Mouse (Mus musculus) thymus, postnatal 10 days (tissue): ENCODE data around the gene Tbcel.

ENCODE experiments used
- DNase-seq, 2 experiments: peaks; one replicate each; pipeline ENCODE4 v3.0.0; 2021; ENCODE audit warnings: low spot score in 2 of 2

Gene Tbcel

DNA sequence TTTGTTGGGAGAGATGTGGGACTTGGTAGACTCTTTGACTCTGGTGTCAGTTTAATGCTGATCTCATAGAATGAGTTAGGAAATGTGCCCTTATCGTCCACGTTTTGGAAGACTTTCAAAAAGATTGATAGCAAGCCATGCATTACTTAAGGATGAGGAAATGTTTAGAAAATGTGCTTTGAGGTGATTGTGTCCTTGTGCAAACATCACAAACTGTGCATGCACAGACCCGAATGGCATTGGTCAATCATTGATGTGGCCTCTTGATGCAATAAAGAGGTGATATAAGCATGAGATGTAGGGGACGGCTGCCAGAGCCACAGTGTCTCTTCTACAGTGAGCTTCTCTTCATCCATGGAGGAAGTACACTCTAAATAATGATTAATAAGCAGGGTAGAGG is 20.7 kb downstream of the Tbcel start:
- no peak for DNase-seq

DNA sequence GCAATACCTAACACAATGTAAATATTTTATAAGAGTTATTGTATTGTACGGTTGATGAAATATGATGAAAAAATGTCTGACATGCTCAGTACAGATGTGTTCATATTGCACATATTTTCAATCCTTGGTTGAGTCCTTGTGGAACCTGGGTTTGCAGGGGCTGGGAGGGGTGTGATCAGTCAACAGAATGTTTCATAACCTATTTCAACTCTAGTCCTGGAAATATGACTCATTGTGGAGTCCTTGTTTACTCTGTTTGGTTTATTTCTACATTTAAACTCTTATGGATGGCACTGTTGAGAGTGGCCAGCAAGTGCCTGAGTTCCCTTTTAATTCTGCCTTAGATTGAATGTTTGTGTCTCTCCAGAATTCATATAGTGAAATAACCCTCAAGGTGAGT is 22.9 kb downstream of the Tbcel start:
- DNase-seq: no peak

DNA sequence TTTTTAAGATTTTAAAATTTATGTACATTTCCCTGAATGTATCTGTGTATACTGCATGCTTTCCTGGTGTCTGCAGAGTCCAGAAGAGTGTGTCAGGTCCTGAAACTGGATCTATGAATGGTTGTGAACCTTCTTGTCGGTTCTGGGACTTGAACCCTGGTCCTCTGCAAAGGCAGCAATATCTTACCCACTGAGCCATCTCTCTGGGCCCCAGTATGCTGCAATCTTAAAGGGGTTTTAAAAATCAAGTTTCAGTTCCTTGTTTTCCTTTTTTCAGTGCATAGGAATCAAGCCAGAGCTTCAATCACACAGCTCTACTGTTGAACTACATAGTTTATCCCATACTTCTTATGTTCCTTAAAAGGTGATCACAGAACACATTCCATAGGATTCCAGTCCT is 24.7 kb downstream of the Tbcel start:
- DNase-seq: no peak

DNA sequence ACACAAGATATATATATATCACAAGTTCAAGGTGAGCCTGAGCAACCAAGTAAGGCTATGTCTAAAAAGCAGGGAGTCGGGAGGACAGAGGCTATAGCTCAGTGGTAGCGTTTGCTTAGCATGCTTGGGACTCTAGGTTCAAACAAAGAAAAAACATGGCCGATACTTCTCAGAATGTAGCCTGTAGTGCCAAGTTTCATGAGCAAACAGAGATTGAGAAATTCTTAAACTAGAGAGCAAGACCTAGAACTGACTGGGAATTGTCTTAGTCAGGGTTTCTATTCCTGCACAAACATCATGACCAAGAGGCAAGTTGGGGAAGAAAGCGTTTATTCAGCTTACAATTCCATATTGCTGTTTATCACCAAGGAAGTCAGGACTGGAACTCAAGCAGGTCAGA is 31.4 kb downstream of the Tbcel start:
- no peak for DNase-seq

DNA sequence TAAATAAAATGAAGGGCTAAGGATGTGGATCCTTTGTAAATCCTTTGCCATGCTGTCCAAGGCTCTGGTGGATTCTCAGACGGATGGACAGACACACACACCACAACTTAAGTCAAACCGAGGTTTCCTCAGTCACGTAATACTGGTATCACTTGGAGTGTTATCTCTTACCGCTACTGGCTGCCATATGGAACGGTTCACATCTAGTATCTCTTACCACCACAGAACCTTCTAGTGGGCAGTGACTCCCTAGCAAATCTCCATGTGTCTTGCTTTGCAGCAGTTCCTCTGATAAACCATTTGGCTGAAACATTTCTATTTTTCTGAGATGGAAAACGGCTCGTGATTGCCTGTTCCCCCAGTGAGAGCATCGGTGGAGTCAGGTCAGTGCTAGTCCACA is 33.4 kb downstream of the Tbcel start:
- no peak for DNase-seq

DNA sequence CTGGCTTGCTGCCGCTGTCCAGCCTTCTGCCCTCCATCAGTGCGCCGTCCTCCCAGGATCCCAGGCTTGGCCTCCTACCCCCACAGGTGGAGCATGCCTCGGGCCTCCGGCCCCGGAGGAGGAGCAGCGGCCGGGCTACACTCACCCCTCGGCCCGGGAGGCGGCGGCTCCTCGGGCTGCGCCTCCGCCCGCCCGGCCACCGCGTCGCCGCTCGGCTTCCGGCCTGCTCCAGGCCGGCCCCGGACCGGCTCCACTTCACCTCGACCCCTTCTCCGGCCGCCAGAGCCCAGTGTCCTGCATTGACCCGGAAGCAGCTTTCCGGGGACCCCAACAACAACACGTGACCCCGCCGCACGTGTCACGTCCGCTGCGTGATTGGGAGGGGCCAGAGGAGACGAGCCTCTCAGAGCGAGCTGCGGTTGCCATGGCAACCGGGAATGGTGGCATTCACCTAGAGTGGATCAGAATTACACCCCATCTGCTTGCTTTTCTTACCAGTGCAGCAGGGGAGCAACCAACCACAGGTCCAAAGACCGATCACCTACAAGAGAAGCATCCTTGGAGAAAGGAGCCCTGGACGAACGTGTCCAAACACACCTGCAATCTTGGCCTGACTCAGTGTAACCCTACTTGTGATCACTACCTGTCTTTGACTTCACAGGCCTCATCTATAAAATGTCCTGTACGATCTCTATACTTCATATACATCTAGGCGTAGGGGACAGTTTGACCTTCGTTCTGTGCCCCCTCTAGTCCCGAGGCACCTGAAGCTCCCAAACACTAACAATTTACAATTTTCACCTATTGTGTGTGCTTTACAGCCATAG is 35.5 kb downstream of the Tbcel start:
- peak; percentile 87 to 92 for DNase-seq

DNA sequence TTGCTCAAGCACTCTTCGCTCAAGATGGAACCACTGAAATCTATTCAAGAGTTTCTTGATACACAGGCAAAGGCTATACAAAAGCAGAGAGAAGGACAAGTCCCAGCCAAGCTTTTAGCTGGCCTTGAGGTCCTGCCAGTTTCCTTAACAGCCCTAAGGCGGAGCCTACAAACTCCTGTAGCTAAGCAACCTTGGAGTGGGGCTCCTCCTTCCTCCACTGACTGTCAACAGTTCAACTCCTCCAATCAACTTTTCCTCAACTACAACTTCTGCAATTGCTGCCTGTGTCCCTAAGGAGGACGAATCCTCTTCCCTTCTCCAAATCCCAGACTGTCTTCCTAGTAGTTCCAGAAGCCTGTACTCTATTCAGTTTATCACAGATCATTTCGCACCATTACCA is 36.4 kb downstream of the Tbcel start:
- DNase-seq: no peak

DNA sequence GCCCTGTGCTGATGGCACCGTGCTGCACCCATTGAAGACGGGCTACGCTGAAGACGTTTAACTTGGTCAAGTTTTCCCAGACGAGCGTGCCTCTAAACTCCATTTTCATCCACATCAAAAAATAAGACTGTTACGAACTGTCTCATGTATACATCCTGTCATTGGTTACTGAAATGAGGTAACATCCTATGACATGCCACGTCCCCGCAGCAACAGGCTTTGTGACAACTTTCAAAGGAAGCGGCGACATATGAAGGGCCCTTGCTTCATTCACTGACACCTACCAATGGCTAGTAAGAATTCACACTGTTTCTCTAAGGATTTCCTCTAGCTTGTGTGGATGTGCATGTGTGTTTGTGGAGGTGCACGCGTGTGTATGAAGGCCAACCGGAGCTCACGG is 38.3 kb downstream of the Tbcel start:
- DNase-seq: peak; percentile 55 to 63

DNA sequence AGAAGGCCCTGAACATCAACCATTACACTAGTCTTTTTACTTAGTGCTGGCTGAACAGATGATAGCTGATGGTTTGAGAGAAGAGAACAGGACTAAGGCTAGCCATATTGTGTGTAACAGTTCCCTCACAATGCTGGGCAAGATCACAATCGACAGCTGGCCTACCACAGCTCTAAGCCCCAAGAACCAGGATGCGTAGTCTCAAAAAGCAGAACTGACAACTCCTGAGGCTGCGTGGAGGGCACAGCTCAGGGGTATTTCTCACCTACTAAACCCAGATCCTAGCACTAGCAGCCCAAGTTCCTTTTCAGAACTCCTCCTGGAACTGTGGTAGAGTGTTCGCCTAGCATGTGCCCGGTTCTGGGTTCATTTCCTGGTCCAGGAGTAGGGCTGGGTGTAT is 39.2 kb downstream of the Tbcel start:
- no peak for DNase-seq

DNA sequence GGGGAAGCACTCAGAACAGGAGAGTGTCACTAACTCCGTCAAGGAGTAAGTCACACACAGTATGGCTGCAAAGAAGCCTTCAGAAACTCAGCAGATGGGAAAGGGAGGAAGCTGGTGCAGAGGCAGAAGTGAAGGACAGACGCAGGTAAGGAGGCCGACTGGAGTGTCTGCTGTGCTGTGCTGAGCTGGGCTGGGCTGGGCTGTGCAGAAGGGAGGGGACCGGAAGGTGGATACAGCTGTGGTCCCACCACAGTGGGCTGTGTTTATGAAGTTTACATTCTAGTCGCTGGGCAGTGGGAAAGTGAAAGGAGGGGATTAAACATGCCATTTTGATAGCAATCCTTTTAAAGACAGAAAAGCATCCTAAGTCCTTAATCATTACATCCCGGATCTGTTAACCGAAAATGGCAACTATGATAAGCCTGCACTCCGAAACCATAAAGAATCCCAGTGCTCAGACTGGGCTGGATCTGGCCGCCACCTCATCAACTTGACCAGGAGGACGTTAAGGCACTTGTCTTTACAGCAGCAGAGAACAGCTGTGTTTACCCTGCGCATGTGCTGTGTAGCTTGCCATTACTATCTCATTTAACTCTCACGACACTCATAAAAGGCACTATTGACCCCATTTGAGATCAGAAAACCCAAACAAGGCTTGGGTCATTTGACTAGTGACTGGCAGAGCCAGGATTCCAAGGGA is 40.3 kb downstream of the Tbcel start:
- peak; percentile 54 to 59 for DNase-seq

DNA sequence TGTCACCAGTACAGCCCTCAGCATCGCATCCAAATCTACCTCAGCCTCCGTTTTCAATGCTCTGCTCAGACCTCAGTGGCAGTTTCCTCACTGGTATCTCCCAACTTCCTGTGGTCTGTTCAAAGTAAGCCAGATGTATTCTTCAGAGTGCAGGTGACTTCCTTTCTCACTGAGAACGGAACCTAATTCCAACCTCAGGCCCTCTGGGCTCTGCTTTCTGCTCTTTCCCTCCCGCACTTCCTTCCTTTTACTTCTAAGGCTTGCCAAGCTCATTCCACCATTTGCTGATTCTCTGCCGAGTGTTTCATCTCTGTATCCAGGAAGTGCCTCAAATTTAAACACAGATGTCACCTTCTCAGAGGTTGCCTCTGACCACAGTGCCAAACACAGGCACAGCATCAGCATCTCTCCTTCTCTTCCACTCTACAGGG is 41.9 kb downstream of the Tbcel start:
- peak; percentile 66 to 73 for DNase-seq

DNA sequence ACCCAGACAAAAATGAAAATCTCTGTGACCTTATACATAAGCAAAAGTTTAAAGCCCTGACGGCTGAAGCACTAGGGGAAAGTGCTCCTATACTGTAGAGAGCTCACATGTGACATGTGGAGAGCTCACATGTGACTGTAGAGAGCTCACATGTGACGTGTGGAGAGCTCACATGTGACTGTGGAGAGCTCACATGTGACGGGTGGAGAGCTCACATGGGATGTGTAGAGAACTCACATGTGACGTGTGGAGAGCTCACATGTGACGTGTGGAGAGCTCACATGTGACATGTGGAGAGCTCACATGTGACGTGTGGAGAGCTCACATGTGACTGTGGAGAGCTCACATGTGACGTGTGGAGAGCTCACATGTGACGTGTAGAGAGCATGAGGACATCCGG is 43.4 kb downstream of the Tbcel start:
- DNase-seq: no peak

DNA sequence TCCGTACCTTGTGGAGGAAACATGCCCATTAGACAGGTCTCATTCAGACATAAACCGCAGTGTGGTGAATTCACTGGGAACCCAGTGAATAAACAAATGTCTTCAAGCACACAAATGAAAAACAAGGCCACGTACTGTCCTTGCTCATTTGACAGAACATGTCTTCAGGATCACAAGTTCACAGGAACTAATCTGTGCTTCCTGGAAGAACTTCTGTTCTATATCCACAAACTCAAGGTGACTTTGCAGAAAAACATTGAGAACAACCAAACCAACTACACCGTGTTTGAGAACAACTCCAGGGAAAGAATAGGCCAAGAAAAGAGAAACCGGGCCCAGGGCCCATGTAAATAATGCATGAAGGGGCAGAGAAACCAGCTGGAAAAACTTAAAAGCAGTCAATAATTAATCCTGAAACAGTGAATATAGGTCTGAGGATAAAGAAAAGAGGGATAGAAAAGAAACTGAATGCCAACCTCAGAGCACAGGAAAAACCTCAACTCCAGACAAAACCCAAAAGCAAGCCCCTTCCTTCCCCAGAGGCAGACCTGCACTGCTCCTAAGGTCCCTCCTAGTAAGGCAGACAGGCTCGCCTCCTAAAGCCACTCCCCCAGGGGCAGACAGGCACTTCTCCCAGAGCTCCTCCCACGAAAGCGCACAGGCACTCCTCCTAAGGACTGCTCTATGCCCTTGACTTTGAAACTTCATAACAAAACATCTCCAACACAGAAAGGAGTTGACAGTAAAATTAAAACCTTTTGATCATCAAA is 44.2 kb downstream of the Tbcel start:
- DNase-seq: peak; percentile 67 to 72

DNA sequence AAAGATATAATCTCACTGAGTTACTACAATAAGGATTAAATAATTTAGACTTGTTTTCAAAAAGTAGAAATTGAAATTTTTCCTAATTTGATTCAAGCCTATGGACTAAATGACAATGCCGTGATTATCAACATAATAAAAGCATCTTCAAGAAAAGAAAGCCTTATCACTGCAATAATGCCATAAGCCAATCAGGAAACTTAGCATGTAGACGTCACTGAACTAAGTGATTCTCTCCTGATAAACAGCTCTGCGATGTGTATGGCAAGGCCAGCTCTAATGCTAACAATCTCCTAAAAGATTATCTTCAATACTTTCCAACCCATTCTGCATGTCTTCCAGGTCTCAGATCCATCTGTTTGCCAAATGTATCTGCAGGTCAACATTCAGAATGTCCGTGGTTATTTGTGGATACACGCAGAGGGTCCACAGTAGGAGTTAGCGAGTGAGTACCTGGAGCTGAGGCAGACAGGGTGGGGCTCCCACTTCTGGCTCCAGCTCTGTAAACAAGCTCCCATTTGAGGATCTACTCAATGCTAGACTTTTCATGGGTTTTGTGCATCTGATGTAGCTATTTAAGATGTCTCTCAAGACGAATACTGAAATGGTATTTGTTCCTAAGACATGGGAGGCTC is 44.9 kb downstream of the Tbcel start:
- no peak for DNase-seq

DNA sequence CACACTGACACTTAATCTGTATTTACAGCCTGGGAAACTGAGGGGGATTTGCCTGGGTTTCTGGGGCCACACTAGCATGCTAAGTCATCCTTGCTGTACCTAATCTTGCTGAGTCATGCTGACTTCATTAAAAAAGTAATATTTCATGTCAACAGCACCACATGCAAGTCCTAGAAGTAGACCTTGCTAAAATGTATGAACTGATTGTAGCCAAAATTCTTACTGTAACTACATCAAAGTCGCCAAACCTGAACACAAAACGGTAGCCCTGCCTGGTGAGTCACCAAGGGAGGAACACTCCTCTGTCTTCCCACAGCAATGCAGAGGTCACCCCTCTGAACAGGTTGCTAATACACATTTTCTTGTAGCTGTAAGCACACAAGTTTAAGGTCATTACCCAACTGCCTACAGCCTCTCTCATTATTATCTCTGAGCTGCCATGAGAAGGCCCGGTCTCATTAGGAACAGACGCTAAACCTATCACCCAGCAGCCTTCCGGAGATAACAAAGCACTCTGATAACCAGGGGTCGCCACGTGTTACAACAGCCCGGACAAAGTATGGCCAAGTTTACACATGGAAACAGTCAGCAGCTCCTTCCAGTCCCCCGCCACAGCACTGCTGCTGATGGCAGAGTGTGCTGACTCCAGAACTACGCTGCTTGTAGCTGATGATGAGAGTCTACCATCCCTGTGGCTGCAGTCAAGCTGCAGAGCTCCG is 46.1 kb downstream of the Tbcel start:
- no peak for DNase-seq

DNA sequence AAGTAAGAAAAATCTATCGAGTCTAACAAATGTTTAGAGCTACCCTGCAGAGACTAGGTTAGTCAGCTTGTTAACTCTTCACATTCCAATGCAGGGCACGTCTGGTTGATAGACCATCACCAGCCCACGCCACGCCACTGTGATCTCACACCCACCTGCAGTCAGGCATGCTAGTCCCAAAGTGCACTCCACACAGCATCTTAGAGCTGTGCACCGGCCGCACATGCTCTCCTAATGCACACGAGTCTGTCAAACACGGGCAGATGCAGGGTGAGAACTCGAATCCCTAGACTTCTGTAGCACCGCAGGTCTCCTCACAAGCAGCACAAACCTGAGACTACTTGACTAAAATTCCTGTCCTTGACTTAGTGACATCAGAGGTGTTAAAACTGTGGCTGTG is 47.3 kb downstream of the Tbcel start:
- no peak for DNase-seq

DNA sequence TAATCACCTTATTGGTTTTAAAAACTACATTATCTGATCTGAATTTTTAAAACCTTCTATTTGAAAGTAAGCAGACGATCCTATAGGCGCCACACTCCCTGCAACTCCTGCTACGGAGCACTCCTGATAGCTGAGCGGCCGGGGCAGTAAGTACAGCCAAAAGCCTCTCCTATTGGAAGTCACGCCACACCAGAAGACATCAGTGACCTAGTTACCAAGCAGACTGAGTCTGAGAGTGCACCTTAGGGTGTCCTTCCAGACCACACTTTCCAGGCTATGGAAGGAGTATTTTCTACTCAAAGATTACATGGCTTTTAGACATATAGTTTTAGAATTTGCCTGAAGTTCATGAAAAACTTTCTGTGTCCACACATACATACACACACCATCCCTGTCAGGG is 47.9 kb downstream of the Tbcel start:
- no peak for DNase-seq

DNA sequence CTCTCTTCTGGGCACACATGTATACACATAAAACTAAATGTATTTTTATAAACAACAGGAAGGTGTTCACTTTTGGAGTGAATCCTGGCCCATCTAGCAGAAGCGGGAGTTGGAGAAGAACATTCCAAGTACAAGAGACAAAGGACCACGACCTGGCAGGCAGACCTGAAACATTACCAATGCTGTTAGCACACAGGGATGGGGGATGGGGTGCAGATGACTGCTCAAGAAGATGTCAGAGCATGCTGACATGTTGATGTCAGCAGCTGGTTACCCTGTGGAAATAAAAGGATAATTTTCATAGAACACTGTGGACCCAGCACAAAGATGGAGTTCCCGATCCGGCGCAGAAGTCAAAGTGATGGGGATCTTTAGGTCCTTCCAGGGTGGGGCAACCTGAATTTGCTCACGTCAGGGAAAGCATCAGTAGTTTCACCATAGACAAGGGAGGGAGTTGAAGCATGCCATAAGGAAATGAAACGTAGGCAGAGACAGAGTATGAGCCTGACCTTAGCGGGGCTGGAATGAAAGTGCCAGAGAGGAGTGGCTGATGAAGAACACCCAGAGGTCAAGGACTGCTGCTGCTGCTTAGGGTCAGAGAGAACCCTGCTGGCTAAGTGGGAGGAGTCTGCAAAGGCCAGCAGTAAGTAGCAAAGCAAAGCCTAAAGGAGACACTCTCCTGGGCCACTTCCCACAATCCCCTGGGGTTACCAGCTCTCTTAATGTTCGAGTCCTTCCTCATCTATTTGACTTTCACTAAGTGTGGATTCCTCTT is 48.7 kb downstream of the Tbcel start:
- no peak for DNase-seq

DNA sequence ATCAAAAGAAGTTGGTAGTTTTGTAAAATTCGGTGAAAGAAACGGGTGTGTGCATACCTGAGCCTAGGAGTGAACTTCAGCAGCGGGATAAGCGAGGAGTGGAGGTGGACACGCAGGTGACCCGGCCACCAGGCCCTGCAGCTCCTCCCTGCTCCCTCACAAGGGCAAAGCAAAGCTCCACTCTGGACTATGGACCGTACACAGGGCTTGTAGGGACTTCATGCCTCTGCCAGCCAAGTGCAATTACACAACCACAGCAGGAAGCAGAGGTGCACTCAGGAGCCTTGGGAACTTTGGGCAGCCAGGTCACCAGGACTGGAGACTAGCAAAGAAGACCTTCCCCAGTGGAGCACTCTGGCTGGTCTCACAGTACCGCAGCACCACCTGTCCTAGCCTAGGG is 50.1 kb downstream of the Tbcel start:
- DNase-seq: no peak

DNA sequence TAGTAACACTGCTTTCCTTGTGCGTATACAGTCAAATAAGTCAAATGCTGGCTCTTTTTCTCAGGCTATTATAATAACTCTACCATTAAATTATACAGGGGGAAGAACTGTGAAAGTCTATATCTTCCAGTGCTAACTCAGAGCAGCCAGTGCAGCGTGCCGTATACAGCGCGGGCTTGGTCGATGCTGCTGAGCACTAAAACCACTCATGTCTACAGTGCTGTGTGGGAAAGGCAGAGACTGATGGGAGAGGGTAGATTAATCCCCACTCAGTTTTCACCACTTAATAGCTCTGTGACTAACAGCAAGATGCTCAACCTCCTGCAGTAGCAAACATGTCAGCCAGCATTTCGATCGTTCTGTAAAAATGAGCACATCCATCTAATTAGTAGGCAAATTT is 53.2 kb downstream of the Tbcel start:
- no peak for DNase-seq

DNA sequence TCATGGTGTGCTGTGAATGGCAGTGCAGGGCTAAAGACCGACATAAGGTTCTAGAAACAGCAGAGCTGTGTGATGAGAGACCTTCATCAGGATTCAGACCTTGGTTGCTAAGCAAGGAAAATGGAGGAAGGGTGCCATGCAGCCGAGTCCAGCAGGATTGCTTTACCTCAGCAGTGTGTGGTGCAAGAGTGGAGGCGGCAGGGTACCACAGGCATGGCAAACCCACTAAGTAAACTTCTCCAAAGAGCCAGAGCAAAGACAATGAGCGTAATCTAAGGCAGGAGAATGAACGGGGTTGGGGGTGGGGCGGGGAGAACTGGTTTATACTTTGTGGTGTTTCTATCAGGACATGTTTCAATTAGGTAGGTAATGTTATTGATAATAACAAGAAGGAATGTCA is 58.6 kb downstream of the Tbcel start:
- DNase-seq: no peak
